ENCODE assay signal across 8 mouse cellular contexts in genomic region chr2:104742741-104743064, GRCm38 (mm10). TPM values are rescaled to one million over a fixed set of nuclear protein-coding genes. Genes with fewer than 3 reads are reported as not detected.
DNase-seq lines count a peak whose midpoint lies in the region; ATAC-seq lines count a peak whose summit lies in the region.

Gene Depdc7, minus strand, starts transcription at chr2:104742878.

- DNase-seq in ZHBTc4 (ENCODE audit: low read depth, low spot score) = peak; percentile 98
- DNase-seq in cerebellum, postnatal 4 days (ENCODE audit: low spot score in 2 of 2) = peak; percentile 69 to 80
- DNase-seq in gastrocnemius, postnatal 10 days = peak; percentile 93
- peak; percentile 58 for DNase-seq in hindlimb bud, embryonic 11.5 days (ENCODE audit: extremely low spot score, low read depth, low spot score)
- DNase-seq in left cerebral cortex, adult 8-10 months (ENCODE audit: low spot score in 2 of 2) = peak; percentile 70 to 76
- DNase-seq in right cerebral cortex, adult 18-20 months = peak; percentile 85
- peak; percentile 94 for DNase-seq in urinary bladder, postnatal 14 days (ENCODE audit: low spot score)

- peak; percentile 74 for ATAC-seq in megakaryocyte, adult 5-6 weeks (ENCODE audit: poor library complexity, severe bottlenecking)

RNA-seq across cellular contexts. Expression of gene Depdc7, which starts in this region (rescaled TPM):
- 1 to 10 TPM; 2.3 to 3.0 TPM for total RNA-seq in gastrocnemius, postnatal 10 days (2021)
- total RNA-seq in left cerebral cortex, adult 8-10 months (2022) = 1 to 10 TPM in 3 of 4 experiments, under 1 TPM in 1; 0.72 to 2.2 (median 1.6) TPM
- total RNA-seq in megakaryocyte, adult 5-6 weeks (2015) = 14.2 and 15.3 TPM in 2 replicates
- total RNA-seq in megakaryocyte, adult 5-6 weeks (2017) = 14.0 and 20.2 TPM in 2 replicates

Comparison
In these comparisons a context has a peak if more than half of its experiments do, and no peak if none do; other contexts are left out.
1. Peak in every context shown above with its lines: DNase-seq and ATAC-seq.